Mouse (Mus musculus): Measurements from ENCODE around the gene Gna12.

The Gna12 gene

GRCm38 (mm10) chr5:140795176-140795575 lies 35.1 kb downstream of the Gna12 start:
- no peak for DNase-seq (ENCODE audit: low spot score)

- no peak for DNase-seq (ENCODE audit: low spot score)
Measured at GRCm38 (mm10) chr5:140794753-140795152, 35.5 kb downstream of the Gna12 start.

GRCm38 (mm10) chr5:140792233-140792632 lies 38.0 kb downstream of the Gna12 start:
- no peak for DNase-seq (ENCODE audit: low spot score)

GRCm38 (mm10) chr5:140790937-140791877 lies 39.0 kb downstream of the Gna12 start:
- peak; percentile 62 for DNase-seq (ENCODE audit: low spot score)

- DNase-seq (ENCODE audit: low spot score), result no peak
Measured at GRCm38 (mm10) chr5:140790392-140790791, 39.8 kb downstream of the Gna12 start.

GRCm38 (mm10) chr5:140789561-140789960 lies 40.7 kb downstream of the Gna12 start:
- DNase-seq (ENCODE audit: low spot score), result no peak

GRCm38 (mm10) chr5:140785240-140785872 lies 44.9 kb downstream of the Gna12 start:
- DNase-seq (ENCODE audit: low spot score), result no peak

GRCm38 (mm10) chr5:140784288-140784687 lies 45.9 kb downstream of the Gna12 start:
- DNase-seq (ENCODE audit: low spot score), result no peak

GRCm38 (mm10) chr5:140783577-140783976 lies 46.7 kb downstream of the Gna12 start:
- no peak for DNase-seq (ENCODE audit: low spot score)

- no peak for DNase-seq (ENCODE audit: low spot score)
Measured at GRCm38 (mm10) chr5:140781886-140782572, 48.2 kb downstream of the Gna12 start.

GRCm38 (mm10) chr5:140781122-140781521 lies 49.1 kb downstream of the Gna12 start:
- DNase-seq (ENCODE audit: low spot score), result no peak

GRCm38 (mm10) chr5:140776968-140777367 lies 53.3 kb downstream of the Gna12 start:
- no peak for DNase-seq (ENCODE audit: low spot score)

GRCm38 (mm10) chr5:140775111-140775510 lies 55.1 kb downstream of the Gna12 start:
- no peak for DNase-seq (ENCODE audit: low spot score)

GRCm38 (mm10) chr5:140772158-140772557 lies 58.1 kb downstream of the Gna12 start:
- no peak for DNase-seq (ENCODE audit: low spot score)

- no peak for DNase-seq (ENCODE audit: low spot score)
Measured at GRCm38 (mm10) chr5:140771612-140772011, 58.6 kb downstream of the Gna12 start.

- peak; percentile 85 for DNase-seq (ENCODE audit: low spot score)
Measured at GRCm38 (mm10) chr5:140768333-140768732, 61.9 kb downstream of the Gna12 start.

- peak; percentile 84 for DNase-seq (ENCODE audit: low spot score)
Measured at GRCm38 (mm10) chr5:140767704-140768141, 62.5 kb downstream of the Gna12 start.

- no peak for DNase-seq (ENCODE audit: low spot score)
Measured at GRCm38 (mm10) chr5:140766566-140766965, 63.7 kb downstream of the Gna12 start.

GRCm38 (mm10) chr5:140764921-140765613 lies 65.2 kb downstream of the Gna12 start:
- no peak for DNase-seq (ENCODE audit: low spot score)

GRCm38 (mm10) chr5:140762540-140762939 lies 67.7 kb downstream of the Gna12 start:
- no peak for DNase-seq (ENCODE audit: low spot score)

GRCm38 (mm10) chr5:140758864-140759263 lies 71.4 kb downstream of the Gna12 start:
- DNase-seq (ENCODE audit: low spot score), result no peak

GRCm38 (mm10) chr5:140753223-140753622 lies 77.0 kb downstream of the Gna12 start:
- DNase-seq (ENCODE audit: low spot score), result no peak
